Mouse (Mus musculus): ENCODE results near the gene Skiv2l. TPM values are rescaled to one million over a fixed set of nuclear protein-coding genes. Genes with fewer than 3 reads are reported as not detected.
A peak's percentile ranks its signal among the peaks of the same experiment; 100 is the strongest.
"Not testable (repeated sequence)": the region's sequence is repeated elsewhere in the genome, so short reads cannot be mapped to it uniquely, and the experiment has no call there.

Gene Skiv2l
- total RNA-seq, 2 experiments from 2014 or later: 4.8 to 16.0 TPM

DNA sequence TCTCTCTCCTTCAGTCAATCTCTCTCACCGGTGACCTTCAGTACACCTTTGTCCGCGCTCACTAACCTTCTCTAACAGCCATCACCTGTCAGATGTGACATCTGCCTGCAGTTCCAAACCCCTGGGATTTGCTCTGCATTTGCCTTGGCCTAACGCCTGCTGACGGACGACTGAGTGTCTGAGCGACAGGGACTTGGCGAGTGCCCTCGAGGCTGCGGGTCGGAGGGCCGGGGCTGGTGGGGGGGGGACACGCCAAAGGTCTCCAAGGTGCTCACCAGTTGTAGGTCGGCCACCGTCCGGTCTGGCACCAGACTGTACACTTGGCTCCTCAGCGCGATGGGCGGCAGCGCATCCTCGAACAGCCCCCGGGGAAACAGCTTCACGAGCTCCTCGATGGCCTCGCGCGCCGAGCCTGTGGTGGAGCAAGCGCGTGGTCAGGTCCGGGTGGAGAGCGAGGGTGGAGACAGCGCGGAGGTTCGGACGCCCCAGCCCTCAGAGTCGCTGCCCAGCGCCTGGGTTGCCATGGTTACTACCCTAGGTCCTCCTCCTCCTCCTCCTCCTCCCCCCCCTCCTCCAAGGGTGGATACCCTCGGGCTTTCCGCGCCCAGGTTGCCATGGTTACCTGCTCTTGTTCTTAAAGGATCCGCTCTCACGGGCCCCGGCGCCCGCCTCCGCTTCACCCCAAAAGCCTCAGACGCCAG is 13.7 kb downstream of the Skiv2l start:
- peak; percentile 78 for ATAC-seq (replicated peaks; ENCODE audit: low FRiP score, poor library complexity, severe bottlenecking)

DNA sequence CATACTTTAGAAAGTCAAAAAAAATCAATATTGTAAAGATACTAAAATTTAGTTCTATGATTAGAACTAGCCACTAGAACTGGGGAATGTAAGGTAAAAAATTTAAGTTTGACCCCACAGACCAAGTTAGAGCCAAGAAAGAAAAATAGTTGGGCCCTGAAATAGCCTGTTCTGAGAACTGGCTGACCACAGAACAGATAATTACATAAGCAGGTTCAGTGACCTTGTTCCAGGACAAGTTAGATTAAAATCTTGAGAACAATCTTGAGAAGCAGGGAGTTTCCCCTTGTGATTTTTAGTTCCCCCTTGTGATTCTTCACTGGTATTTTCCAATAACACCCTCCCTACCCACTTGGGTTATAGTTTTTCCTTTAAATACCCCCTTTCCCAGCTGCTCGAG is 19.2 kb downstream of the Skiv2l start:
- not testable (repeated sequence) for ATAC-seq (replicated peaks; ENCODE audit: low FRiP score, poor library complexity, severe bottlenecking)

DNA sequence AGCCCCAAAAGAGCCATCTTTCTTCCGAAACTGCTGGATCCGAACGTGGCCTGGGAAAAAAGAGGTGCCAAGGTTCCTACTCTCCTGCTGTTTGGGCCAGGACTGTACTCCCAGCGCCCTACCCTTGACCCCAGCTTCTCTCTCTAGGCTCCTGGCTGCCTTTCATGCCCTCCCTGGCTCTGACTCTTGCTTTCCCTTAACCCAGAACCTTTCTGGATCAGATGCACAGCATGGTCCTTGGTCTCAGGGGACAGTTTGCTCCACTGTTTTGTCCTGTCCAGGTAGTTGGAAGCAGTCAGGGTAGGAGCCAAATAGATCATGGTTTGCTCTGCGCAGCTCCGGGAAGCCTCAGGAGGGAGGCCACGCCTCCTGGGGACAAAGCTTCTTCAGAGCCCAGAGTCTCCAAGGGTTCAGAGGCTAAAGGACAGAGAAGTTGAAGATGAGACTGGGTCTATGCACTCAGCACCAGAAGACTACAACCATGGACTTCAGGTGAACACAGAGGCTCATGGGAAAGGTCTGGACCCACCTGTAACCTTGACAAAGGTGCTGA is 35.1 kb downstream of the Skiv2l start:
- no peak for ATAC-seq (replicated peaks; ENCODE audit: low FRiP score, poor library complexity, severe bottlenecking)

DNA sequence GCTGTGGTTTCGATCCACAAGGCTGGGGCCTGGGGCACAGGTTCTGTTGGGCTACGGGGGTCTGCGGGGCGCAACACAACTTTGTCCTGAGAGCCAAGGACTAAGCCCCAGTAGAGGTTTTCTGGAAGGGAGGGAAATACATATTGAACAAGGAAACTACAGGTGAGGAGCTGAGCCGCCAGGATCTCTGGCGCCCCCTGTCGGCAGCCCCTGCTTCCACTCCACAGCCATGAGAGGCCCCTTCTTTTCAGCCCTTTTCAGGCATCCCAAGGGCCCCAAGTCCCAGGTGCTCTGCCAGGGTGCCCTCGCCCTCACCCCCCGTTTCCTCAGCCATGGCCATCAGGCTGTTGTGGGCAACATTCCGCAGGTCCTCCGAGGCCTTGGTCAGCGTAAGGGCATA is 36.3 kb downstream of the Skiv2l start:
- ATAC-seq (replicated peaks; ENCODE audit: low FRiP score, poor library complexity, severe bottlenecking): peak; percentile 42; the same call in 1 of the 2 replicates

DNA sequence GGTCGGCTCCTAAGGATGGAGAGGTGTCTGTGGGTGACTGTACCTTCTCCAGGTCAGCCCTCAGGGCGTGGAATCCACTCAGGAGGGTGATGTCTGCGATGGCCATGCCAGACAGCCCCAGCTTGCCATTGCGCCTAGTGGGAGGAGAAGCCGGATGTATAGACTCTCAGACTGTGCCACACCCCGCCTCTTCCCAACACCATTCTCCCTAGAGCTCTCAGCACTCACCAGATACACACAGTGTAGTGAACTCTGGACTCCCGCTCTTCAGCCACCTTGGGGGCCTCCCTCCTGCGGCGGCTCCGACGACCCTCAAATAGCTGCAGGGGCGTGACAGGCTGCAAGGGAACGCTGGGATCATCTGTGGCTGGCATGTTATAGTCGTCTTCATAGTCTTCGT is 38.7 kb downstream of the Skiv2l start:
- no peak for ATAC-seq (replicated peaks; ENCODE audit: low FRiP score, poor library complexity, severe bottlenecking)

DNA sequence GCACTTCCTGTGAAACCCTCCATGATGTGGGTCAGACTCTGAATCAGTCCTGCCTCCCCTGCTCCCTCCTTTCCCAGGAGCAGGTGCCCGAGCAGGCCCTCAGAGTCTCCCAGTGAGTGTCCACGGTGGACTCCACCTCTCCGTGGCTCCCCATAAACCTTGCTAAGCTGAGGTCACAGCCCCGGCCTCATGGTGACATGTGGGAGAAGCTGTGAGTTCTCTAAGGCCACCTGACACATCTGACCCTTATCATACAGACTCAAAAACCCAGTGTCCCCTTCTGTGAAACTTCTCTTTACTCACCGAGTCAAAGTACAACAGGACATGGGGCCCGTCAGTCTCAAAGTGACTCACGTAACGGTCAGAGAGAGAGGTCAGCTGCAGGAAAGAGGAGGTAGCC is 39.2 kb downstream of the Skiv2l start:
- ATAC-seq (replicated peaks; ENCODE audit: low FRiP score, poor library complexity, severe bottlenecking): not testable (repeated sequence)

DNA sequence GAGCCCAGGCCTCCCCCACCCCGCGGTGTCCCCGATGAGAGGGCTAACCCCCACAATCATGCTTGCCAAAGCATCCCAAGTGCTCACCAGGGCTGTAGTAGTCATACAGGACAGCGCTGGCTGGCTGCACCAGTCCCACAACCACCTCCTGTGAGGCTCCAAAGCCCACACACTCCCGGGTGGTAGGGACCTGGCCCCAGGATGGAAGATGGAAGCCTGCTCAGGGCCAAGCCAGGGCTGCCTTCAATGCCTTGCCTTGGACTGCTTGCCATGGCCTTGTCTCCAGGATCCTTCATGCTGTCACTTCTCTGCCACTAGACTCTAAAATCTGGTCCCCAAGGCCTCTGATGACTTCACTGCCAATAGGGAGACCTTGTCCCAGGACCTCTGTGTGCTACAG is 39.6 kb downstream of the Skiv2l start:
- not testable (repeated sequence) for ATAC-seq (replicated peaks; ENCODE audit: low FRiP score, poor library complexity, severe bottlenecking)

DNA sequence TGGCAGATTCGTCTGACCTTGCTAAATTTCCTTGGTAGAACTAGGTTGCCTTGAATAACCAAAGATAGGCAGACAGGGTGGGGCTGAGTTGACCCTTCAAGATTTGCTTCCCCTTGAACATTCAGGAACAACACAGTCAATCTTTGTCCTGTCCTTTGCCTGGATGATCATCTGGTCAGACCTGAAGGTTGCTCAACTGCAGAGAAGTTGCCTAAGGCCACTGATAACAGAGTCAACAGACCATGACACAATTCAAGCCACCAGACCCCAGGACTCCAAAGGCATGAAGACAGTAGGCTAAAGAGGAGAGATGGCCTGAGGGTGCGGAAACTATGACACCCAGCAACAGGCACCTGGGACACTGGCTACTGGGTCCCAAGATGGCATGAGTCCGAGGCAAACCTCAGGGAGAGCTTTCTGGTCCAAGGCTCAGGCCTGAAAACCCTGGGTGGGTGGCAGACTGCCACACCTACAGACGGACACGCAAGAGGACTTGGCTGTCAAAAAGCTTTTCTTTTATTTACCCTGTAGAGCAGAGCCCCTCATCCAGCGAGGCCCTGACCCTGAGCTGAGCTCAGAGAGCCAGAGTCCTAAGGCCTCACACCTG is 41.3 kb downstream of the Skiv2l start:
- ATAC-seq (replicated peaks; ENCODE audit: low FRiP score, poor library complexity, severe bottlenecking): no peak

DNA sequence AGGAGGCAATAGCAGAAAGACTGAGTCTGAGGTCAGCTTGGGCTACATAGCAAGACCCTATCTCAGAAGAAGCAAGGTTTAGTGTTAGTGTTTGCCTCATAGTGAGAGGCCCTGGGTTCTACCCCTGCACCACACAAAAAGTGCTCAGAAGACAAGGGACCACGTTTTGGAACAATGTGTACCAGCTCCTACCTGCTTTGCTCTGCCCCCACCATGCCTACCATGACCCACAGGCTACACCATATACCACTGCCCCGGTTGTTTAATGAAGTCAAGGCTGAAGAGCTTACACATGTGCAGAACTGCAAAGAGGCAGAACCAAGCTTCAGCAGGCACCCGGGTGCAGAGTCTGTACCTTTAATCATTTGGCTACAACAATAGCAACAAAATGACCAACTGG is 42.8 kb downstream of the Skiv2l start:
- ATAC-seq (replicated peaks; ENCODE audit: low FRiP score, poor library complexity, severe bottlenecking): no peak

DNA sequence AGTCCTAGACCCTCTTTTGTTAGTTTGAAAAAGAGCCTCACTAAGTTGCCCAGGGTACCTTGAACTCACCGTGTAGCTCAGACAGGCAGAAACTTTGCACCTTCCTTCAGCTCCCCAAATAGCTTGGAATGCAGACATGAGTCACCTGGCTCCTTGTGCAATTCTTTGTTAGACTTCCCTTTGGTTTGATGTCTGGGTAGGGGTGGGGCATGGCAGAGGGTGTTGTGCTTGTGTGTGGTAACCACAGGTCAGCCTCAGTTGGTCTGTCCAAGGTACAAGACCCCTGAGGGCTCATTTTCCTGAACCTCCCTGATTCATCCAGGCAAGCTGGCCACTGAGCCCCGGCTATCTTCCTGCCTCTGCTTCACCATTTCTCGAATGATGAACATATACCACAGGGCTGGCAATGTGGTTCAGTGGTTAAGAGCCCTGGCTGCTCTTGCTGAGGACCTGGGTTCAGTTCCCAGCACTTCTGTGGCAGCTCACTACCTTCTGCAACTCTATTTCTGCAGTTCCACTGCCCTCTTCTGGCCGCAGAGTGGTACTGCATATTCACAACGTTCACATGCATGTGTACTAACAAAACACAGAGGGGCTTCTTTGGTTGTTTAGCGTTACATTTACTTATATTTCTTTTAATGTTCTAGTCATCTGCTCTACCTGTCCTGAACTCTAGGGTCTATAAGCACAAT is 45.0 kb downstream of the Skiv2l start:
- no peak for ATAC-seq (replicated peaks; ENCODE audit: low FRiP score, poor library complexity, severe bottlenecking)

DNA sequence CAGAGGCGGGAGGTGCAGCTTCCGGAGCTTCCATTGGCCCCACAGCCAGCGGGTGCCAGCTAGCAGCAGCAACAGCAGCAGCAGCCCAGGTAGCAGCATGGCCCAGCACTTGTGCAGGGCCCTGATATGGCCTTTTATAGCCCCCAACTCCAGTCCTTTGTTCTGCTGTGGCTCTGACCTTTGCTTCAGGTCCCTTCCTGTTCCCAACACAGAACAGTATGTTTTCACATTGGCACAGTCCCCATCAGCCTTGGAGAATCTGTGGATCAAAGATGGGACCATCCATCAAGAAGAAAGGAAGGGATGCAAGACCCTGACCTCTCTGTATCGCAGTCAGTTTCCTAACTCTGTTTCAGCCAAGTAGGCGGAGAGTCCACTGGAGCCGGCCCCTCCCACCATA is 45.7 kb downstream of the Skiv2l start, which contains the start of gene Cyp21a1:
Cyp21a1 (minus strand) TSS at position 261 of the 400 bp plus-strand sequence.
- ATAC-seq (replicated peaks; ENCODE audit: low FRiP score, poor library complexity, severe bottlenecking): not testable (repeated sequence)

DNA sequence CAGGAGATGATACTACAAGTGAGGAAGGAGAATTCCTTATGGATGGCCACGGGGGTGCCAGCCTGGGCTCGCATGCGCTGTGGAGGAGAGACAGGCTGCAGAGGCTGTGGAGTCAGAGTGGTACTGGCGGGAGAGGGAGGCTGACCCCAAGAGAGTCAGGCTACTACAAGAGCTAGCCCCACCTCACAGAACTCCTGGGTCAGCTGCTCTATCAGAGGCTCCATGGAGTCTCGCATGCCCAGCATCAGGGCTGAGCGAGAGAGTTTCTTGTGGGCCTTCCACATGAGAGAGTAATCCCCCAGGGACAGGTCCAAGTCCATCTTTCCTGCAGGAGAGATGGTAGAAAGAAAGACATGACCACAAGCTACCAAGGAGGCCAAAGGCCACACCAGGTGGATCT is 46.6 kb downstream of the Skiv2l start:
- not testable (repeated sequence) for ATAC-seq (replicated peaks; ENCODE audit: low FRiP score, poor library complexity, severe bottlenecking)

DNA sequence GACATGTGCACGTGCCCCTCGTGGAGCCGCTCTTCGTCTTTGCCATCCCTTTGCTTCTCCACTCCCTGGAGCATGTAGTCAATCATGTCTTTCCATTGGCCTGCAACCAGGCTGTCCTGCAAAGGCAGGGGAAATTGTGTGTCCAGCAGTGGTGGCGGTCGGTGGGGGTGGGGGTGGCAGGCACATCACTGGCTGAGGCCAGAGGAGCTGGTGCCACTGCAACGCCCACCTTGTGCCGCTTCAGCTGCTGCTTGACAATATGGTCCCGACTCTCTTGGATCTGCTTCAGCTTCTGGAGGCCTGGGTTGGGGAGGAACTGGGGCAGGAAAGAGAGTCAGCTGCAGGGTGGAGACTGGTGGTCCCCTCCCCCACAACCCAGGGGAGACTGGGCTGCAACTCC is 47.3 kb downstream of the Skiv2l start:
- not testable (repeated sequence) for ATAC-seq (replicated peaks; ENCODE audit: low FRiP score, poor library complexity, severe bottlenecking)

DNA sequence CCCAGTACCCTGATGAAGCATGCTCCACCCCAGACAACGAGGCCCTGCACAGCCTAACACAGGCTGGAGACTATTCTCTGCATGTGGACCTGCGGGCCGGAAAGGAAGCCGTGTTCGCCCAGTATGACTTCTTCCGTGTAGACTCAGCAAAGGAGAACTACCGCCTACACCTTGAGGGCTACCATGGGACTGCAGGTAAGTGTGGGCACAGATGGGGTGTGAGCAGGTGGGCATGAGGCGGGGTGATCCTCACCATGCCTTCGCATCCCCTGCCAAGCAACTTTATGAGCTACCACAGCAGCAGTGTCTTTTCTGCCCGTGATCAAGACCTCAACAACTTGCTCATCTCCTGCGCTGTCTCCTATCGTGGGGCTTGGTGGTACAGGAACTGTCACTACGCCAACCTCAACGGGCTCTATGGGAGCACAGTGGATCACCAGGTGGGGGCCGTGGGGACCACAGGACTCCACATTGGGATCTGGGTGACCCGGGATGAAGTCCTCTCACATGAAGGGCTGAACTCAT is 49.2 kb downstream of the Skiv2l start:
- not testable (repeated sequence) for ATAC-seq (replicated peaks; ENCODE audit: low FRiP score, poor library complexity, severe bottlenecking)

DNA sequence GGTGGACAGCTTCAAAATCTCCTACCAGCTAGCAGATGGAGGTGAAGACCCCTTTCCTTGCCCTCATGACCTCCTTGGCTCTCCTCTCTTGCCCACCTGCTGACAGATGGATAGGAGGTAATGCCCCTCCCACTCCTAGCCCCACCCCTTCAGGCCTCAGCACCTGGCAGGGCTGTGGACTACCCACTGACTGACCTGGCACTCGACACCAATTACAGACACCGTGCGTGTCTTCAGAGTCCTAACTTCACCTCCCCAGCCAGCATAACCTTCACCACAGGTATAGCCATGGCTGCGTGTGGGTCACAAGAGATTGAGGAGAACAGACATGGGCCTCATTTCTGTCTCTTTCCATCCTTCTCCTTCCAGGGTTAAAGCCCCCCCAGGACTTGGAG is 50.5 kb downstream of the Skiv2l start:
- no peak for ATAC-seq (replicated peaks; ENCODE audit: low FRiP score, poor library complexity, severe bottlenecking)

DNA sequence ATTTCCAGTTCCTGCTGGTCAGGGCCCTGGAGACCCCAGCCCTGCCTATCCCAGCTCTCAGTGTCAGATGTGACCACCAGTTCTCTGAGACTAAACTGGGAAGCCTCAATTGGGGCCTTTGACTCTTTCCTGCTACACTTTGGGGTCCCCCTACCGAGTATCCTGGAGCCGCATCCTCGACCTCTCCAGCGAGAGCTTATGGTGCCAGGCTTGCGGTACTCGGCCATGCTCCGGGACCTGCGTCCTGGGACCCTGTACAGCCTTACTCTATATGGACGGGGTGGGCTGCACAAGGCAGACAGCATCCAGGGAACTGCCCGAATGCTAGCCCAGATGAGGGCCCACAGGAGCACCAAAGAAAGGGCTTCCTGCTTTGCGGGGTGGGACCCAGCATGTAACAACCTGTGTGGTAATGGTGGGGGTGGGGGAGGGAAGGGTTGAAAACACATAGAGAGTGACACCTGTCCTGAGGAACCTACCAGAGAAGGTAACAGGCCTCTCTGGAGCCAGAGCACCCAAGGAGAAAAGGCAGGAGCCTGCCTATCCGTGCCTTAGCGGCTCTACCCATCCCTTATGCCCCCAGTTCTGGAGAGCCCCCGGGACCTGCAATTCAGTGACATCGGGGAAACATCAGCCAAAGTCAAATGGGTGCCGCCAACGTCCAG is 51.0 kb downstream of the Skiv2l start:
- no peak for ATAC-seq (replicated peaks; ENCODE audit: low FRiP score, poor library complexity, severe bottlenecking)

DNA sequence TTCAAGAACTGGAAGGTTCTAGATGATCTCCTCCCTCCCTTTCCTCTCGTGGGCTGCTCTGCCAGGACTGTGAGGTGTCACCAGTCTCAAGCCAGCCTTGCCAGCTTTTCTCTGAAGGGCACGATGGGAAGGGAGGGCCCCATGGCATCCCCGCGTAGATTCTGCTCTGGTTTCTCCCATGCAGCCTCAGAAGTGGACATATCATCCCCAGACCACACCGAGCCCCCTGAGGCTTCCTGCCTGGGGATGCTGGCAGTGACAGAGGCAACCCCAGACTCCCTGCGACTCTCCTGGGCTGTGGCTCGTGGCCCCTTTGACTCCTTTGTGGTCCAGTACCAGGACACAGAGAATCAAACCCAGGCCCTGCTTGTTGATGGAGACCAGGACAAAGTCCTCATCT is 51.9 kb downstream of the Skiv2l start:
- not testable (repeated sequence) for ATAC-seq (replicated peaks; ENCODE audit: low FRiP score, poor library complexity, severe bottlenecking)

DNA sequence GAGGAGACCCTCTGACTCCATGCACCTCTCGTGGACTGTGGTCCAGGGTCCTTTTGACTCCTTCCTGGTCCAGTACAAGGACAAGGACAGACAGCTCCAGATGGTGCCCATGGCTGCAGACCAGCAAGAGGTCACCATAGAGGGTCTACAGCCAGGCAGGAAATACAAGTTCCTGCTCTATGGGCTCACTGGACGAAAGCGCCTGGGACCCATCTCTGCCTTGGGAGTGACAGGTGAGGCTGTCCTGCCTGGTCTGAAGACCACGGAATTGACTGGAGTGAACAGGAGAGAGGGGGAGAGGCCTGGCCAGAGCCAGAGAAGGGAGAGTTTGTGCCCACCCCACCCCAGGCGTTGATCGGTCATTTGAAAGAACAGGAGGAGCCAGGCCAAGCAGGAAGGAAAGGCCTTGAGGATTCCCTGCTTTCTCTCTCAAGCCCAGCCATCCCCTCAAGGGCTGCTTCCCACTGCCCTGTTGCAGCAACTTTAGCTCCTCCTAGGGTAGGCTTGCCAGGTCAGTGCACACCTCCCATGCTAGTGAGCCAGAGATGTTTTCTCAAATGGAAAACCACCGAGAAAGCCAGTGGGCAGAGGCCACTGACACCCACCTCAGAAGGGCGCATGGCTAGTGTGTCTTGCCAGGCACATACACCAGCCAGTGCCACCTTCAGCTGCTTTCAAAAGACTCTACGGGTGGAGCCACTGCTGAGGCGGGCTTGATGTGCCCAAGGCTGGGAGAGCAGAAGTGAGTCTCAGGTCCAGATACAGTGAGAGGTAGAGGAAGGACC is 52.6 kb downstream of the Skiv2l start:
- ATAC-seq (replicated peaks; ENCODE audit: low FRiP score, poor library complexity, severe bottlenecking): not testable (repeated sequence)
